Mouse (Mus musculus): ENCODE measurements at regions not wholly inside any gene's neighbourhood (a gene's known extent, or its start where the extent isn't known, plus 50 kb on each side); places are given as distances from the start of the nearest gene placed in this dataset.

DNA sequence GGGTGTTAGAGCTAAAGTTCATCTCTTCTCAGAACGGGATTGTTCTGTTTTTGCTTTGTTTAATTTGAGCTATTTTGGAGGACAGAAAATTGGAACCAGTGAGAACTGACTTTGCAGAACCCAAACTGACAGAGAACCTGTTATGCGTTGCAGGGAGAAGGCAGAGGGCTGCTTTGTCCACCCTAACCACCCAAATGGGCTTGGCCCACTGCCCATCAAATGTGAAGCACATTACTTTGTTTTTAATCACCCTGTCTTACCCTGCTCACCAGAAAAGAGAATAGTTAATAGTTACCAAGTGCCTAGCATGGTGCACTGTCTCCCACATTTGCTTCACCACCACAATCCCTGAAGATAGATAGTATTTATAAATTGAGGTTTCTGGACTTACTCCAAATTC lies 163.0 kb upstream of the Tas2r134 start:
- H3K4me1 ChIP-seq (ENCODE audit: control insufficient read depth in 2 of 2, insufficient read depth in 2 of 2, low read length in 2 of 2, poor library complexity in 1 of 2) = no peaks in the 10 kb centered on the region
- no peak for TF ChIP-seq MAFK (IDR thresholded peaks at IDR 0.05; ENCODE audit: insufficient read depth, low read depth, low read length)
- no peak for TF ChIP-seq ZC3H11A (IDR thresholded peaks at IDR 0.05; ENCODE audit: borderline replicate concordance, low read depth, low read length)
- no peak for TF ChIP-seq ZNF384 (IDR thresholded peaks at IDR 0.05; ENCODE audit: low read depth, low read length)
- TF ChIP-seq CHD2 (IDR thresholded peaks at IDR 0.05; ENCODE audit: low read depth, low read length) = no peak
- TF ChIP-seq HCFC1 (IDR thresholded peaks at IDR 0.05; ENCODE audit: borderline replicate concordance, insufficient read depth, low read length) = no peak

DNA sequence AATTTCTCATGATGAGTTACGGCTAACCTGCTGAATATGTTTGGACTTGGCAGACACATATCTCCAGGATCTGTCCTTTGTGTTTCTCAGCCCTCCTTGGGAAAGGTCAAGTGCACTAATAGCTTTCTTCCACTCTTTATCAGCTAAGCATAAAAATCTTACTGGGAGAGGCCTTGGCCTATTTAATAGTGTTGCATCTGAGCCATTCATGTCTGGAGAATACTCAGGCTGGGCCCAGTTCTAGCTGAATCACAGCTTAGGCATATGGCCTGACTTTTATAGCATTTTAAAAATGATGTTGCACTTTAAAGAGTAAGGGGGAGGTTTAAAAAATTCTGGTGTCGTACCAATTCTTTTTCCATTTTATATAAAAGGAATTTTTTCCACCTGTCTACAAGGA lies 166.4 kb upstream of the Tas2r134 start:
- Histone ChIP-seq H3K9me3 (ENCODE audit: control insufficient read depth, insufficient read depth, low read depth, low read length) (no peaks in the 10 kb centered on the region), H3K4me1 (ENCODE audit: control insufficient read depth in 2 of 2, insufficient read depth in 2 of 2, low read length in 2 of 2, poor library complexity in 1 of 2) (no peaks in the 10 kb centered on the region), H3K9ac (ENCODE audit: insufficient read depth, low read depth, low read length, poor library complexity, severe bottlenecking) (no peak overlapping the region), H3K36me3 (ENCODE audit: control insufficient read depth, insufficient read depth, low read length, poor library complexity, severe bottlenecking) (no peaks in the 10 kb centered on the region), H3K27ac (ENCODE audit: insufficient read depth, low read depth, low read length, poor library complexity, severe bottlenecking) (no peak overlapping the region), H3K4me3 (ENCODE audit: insufficient read depth in 1 of 2, low read depth in 1 of 2, low read length in 2 of 2, poor library complexity in 1 of 2, severe bottlenecking in 1 of 2) (no peak overlapping the region)
- no peak for DNase-seq (ENCODE audit: low read depth, low spot score)
- in situ Hi-C loops (cut with MboI; ENCODE audit: low sequenced_read_pairs in 2 of 2, unreplicated experiment in 2 of 2) = no loop called here
- TF ChIP-seq ZNF384 (IDR thresholded peaks at IDR 0.05; ENCODE audit: low read depth, low read length) (no peak), MAFK (IDR thresholded peaks at IDR 0.05; ENCODE audit: insufficient read depth, low read depth, low read length) (no peak), CHD2 (IDR thresholded peaks at IDR 0.05; ENCODE audit: low read depth, low read length) (no peak), HCFC1 (IDR thresholded peaks at IDR 0.05; ENCODE audit: borderline replicate concordance, insufficient read depth, low read length) (no peak), ZC3H11A (IDR thresholded peaks at IDR 0.05; ENCODE audit: borderline replicate concordance, low read depth, low read length) (no peak)

More for the DNA sequence above, 163.0 kb upstream of the Tas2r134 start:
- Histone ChIP-seq H3K4me3 (ENCODE audit: insufficient read depth in 1 of 2, low read depth in 1 of 2, low read length in 2 of 2, poor library complexity in 1 of 2, severe bottlenecking in 1 of 2) (no peak overlapping the region), H3K9me3 (ENCODE audit: control insufficient read depth, insufficient read depth, low read depth, low read length) (no peaks in the 10 kb centered on the region), H3K9ac (ENCODE audit: insufficient read depth, low read depth, low read length, poor library complexity, severe bottlenecking) (no peak overlapping the region), H3K27ac (ENCODE audit: insufficient read depth, low read depth, low read length, poor library complexity, severe bottlenecking) (no peak overlapping the region), H3K36me3 (ENCODE audit: control insufficient read depth, insufficient read depth, low read length, poor library complexity, severe bottlenecking) (no peaks in the 10 kb centered on the region)
- no peak for DNase-seq (ENCODE audit: low read depth, low spot score)
- in situ Hi-C loops (cut with MboI; ENCODE audit: low sequenced_read_pairs in 2 of 2, unreplicated experiment in 2 of 2) = no loop called here

DNA sequence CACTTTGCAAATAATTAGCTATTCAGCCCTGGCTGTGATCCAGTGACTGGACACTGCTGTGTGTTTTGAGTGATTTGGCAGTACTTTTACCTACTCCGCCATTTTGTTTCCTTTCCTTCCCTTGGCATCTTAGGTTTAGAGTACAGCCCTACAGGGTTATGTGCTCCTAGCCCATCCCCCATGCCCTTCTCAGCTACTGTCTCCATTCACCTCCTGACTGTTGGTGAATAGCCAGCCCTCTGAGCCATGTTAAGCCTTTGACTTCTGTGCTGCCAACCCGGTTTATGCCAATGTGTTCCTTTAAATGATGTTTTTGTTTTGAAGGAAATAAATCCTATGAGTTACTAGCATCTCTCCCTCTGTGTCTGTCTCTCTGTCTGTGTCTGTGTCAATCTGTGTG lies 167.8 kb upstream of the Tas2r134 start:
- Histone ChIP-seq H3K4me1 (ENCODE audit: control insufficient read depth in 2 of 2, insufficient read depth in 2 of 2, low read length in 2 of 2, poor library complexity in 1 of 2) (no peaks in the 10 kb centered on the region), H3K9me3 (ENCODE audit: control insufficient read depth, insufficient read depth, low read depth, low read length) (no peaks in the 10 kb centered on the region), H3K9ac (ENCODE audit: insufficient read depth, low read depth, low read length, poor library complexity, severe bottlenecking) (no peak overlapping the region), H3K27ac (ENCODE audit: insufficient read depth, low read depth, low read length, poor library complexity, severe bottlenecking) (no peak overlapping the region), H3K36me3 (ENCODE audit: control insufficient read depth, insufficient read depth, low read length, poor library complexity, severe bottlenecking) (no peaks in the 10 kb centered on the region), H3K4me3 (ENCODE audit: insufficient read depth in 1 of 2, low read depth in 1 of 2, low read length in 2 of 2, poor library complexity in 1 of 2, severe bottlenecking in 1 of 2) (no peak overlapping the region)
- in situ Hi-C loops (cut with MboI; ENCODE audit: low sequenced_read_pairs in 2 of 2, unreplicated experiment in 2 of 2) = no loop called here
- DNase-seq (ENCODE audit: low read depth, low spot score) = no peak
- TF ChIP-seq MAFK (IDR thresholded peaks at IDR 0.05; ENCODE audit: insufficient read depth, low read depth, low read length) = no peak
- TF ChIP-seq HCFC1 (IDR thresholded peaks at IDR 0.05; ENCODE audit: borderline replicate concordance, insufficient read depth, low read length) = no peak
- TF ChIP-seq ZNF384 (IDR thresholded peaks at IDR 0.05; ENCODE audit: low read depth, low read length) = no peak
- TF ChIP-seq CHD2 (IDR thresholded peaks at IDR 0.05; ENCODE audit: low read depth, low read length) = no peak
- TF ChIP-seq ZC3H11A (IDR thresholded peaks at IDR 0.05; ENCODE audit: borderline replicate concordance, low read depth, low read length) = no peak

DNA sequence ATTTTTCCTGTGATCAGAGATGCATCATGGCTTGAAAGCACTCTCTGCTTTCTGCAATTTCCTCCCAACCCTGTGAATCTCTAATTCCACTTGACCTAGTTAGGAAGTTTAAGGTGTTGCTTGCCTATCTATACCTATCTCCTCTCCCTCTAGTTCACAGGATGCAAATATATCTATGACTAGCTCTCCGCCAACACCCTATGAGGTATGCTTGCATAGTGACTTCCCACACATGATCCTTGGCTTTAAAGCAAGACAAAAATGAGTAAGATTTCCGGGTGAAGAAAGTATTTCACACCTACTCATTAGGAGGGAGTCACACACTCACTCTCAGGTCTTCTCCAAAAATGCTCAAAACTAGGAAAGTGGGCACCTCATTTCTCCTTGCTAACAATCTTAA lies 169.6 kb upstream of the Tas2r134 start:
- no peak for TF ChIP-seq HCFC1 (IDR thresholded peaks at IDR 0.05; ENCODE audit: borderline replicate concordance, insufficient read depth, low read length)
- TF ChIP-seq CHD2 (IDR thresholded peaks at IDR 0.05; ENCODE audit: low read depth, low read length) = no peak
- TF ChIP-seq MAFK (IDR thresholded peaks at IDR 0.05; ENCODE audit: insufficient read depth, low read depth, low read length) = no peak
- no peak for TF ChIP-seq ZC3H11A (IDR thresholded peaks at IDR 0.05; ENCODE audit: borderline replicate concordance, low read depth, low read length)
- TF ChIP-seq ZNF384 (IDR thresholded peaks at IDR 0.05; ENCODE audit: low read depth, low read length) = no peak
- DNase-seq (ENCODE audit: low read depth, low spot score) = no peak
- Histone ChIP-seq H3K4me1 (ENCODE audit: control insufficient read depth in 2 of 2, insufficient read depth in 2 of 2, low read length in 2 of 2, poor library complexity in 1 of 2) (no peaks in the 10 kb centered on the region), H3K27ac (ENCODE audit: insufficient read depth, low read depth, low read length, poor library complexity, severe bottlenecking) (no peak overlapping the region), H3K4me3 (ENCODE audit: insufficient read depth in 1 of 2, low read depth in 1 of 2, low read length in 2 of 2, poor library complexity in 1 of 2, severe bottlenecking in 1 of 2) (no peak overlapping the region), H3K36me3 (ENCODE audit: control insufficient read depth, insufficient read depth, low read length, poor library complexity, severe bottlenecking) (no peaks in the 10 kb centered on the region), H3K9ac (ENCODE audit: insufficient read depth, low read depth, low read length, poor library complexity, severe bottlenecking) (no peak overlapping the region), H3K9me3 (ENCODE audit: control insufficient read depth, insufficient read depth, low read depth, low read length) (no peaks in the 10 kb centered on the region)
- in situ Hi-C loops (cut with MboI; ENCODE audit: low sequenced_read_pairs in 2 of 2, unreplicated experiment in 2 of 2) = no loop called here

DNA sequence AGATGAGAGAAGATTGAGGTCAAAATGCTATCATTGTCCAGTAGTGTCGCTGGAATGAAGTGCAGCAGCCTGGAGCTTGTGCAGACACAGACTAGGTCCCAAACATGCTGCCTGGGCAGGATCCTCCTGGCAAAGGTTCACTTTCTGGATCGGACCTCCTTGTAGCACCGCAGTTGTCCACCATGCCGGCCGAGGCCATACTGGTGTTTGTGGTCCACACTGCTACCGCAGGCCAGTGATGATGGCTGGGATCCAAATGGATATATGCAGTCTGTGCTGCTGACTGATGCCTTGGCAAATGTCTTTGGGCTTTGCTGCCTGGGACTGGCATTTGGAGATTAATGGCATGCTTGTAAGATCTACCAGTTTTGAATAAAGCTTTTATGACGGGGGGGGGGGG lies 174.5 kb upstream of the Tas2r134 start:
- TF ChIP-seq ZNF384 (IDR thresholded peaks at IDR 0.05; ENCODE audit: low read depth, low read length) = no peak
- no peak for TF ChIP-seq HCFC1 (IDR thresholded peaks at IDR 0.05; ENCODE audit: borderline replicate concordance, insufficient read depth, low read length)
- TF ChIP-seq MAFK (IDR thresholded peaks at IDR 0.05; ENCODE audit: insufficient read depth, low read depth, low read length) = no peak
- TF ChIP-seq ZC3H11A (IDR thresholded peaks at IDR 0.05; ENCODE audit: borderline replicate concordance, low read depth, low read length) = no peak
- no peak for TF ChIP-seq CHD2 (IDR thresholded peaks at IDR 0.05; ENCODE audit: low read depth, low read length)
- Histone ChIP-seq H3K9ac (ENCODE audit: insufficient read depth, low read depth, low read length, poor library complexity, severe bottlenecking) (no peak overlapping the region), H3K27ac (ENCODE audit: insufficient read depth, low read depth, low read length, poor library complexity, severe bottlenecking) (no peak overlapping the region), H3K4me3 (ENCODE audit: insufficient read depth in 1 of 2, low read depth in 1 of 2, low read length in 2 of 2, poor library complexity in 1 of 2, severe bottlenecking in 1 of 2) (no peak overlapping the region), H3K36me3 (ENCODE audit: control insufficient read depth, insufficient read depth, low read length, poor library complexity, severe bottlenecking) (no peaks in the 10 kb centered on the region), H3K9me3 (ENCODE audit: control insufficient read depth, insufficient read depth, low read depth, low read length) (no peaks in the 10 kb centered on the region), H3K4me1 (ENCODE audit: control insufficient read depth in 2 of 2, insufficient read depth in 2 of 2, low read length in 2 of 2, poor library complexity in 1 of 2) (no peaks in the 10 kb centered on the region; a peak in 1 of 4 replicates)
- DNase-seq (ENCODE audit: low read depth, low spot score) = no peak
- in situ Hi-C loops (cut with MboI; ENCODE audit: low sequenced_read_pairs in 2 of 2, unreplicated experiment in 2 of 2) = no loop called here

Data from ES-E14 (cell line).